Mouse (Mus musculus) kidney, postnatal 14 days (tissue): ENCODE measurements at regions not wholly inside any gene's neighbourhood (a gene's known extent, or its start where the extent isn't known, plus 50 kb on each side); places are given as distances from the start of the nearest gene placed in this dataset.
A peak's percentile ranks its signal among the peaks of the same experiment; 100 is the strongest.

Experiments used
- DNase-seq: peaks from one replicate; pipeline ENCODE4 v3.0.0; 2022; ENCODE audit warnings: mixed read lengths

DNA sequence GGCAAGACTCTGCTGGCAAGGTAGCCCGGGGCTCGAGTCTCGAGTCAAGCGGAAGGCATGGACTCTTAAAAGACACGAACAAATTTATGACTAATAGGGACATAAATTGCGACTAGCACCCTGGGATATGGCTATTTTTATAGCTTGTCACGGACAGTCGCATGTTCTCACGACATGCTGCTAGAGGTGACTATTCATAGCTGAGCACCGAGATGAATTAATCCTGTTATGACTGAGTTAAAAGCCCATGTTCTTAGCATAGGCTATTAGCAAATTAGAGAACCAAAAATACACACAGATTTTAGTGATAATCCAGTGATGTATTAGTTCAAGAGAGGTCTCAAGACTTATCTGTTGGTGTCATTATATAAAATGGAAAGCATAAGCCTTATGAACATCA lies 539.2 kb downstream of the Gm19410 start:
- DNase-seq, result no peak

DNA sequence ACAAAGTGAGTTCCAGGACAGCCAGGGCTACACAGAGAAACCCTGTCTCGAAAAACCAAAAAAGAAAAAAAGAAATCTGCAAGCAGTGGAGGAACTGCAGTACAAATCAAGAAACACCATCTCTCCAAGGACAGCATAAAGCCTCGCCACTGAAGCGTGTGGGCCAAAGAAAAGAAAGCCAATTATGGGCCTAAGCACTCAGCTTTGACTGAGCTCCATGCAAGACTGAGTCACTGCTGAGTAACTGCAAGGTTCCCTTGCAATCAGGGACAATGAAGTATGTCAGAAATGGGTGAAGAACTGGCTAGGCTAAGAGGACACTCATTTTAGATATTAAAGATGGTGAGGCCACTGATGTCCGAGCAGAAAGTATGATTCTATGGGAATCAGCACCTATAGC lies 540.7 kb downstream of the Gm19410 start:
- DNase-seq, result no peak

DNA sequence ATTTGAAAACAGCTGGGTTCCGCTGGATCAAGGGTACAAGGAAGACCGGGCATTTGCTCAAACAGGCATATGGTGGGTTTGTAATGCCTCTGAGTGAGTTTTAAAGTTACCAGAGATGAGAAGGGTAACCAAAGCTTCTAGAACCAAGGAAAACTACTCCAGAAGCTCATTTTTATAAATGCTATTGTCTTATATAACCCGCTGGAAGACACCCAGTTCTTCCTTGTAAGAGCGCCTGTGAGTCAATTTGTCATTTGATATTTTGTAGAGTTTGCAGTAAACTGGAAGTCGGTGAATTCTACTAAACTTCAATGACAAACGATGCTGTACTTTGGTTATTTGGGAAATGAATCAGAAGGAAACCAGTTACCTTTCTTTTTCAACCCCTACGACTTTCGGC lies 541.9 kb downstream of the Gm19410 start:
- no peak for DNase-seq

DNA sequence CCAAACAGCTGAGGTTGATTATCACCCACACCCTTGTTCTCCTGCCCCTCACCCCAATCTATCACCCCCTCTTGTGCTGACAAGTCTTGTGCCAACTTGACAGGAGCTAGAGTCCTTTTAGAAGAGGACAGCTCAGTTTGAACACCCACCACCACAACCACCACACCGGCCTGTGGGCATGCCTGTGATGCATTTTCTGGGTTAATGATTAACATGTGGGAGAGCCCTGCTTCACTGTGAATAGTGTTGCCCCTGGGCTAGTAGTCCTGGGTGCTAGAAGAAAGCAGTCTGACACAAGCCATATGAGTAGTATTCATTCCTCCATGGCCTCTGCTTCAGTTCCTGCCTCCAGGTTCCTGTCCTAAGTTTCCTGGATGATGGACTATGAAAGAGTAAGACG lies 542.5 kb downstream of the Gm19410 start:
- peak; percentile 14 for DNase-seq

DNA sequence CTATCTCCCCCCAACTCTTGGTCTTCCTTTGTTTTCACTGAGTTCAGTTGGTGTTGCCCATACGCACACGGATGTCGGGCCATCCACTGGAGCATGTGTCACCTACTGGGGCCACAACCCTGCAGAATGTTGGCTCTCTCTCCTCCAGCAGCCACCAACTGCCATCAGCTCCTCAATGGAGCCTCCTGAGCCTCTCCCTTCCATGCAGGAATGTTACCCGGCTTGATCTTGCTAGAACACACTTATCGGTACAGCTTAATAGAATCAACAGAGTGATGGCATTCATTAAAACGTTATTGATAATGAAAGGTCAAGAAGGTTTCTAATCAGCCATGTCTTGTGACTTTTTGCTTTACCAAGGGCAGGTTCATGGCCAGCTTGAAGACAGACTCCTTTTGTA lies 543.7 kb downstream of the Gm19410 start:
- no peak for DNase-seq

DNA sequence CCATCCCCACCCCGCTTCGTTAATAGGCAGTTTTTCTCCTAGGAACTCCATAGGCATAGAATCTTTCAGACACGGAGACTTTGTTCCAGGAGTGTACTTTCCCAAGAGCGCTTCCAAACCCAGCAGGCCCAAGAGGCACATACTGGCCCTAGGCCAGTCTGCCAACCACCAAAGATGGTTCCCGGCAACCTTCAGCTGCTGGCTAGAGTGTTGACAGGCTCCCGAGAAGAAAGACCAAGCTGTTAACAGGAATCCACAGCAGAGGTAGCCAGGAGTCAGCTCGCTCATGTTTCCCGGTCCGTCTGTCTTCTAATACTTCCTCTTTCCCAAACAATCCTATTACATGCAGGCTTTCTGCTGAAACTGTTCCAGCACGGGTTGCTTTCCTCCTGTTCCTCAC lies 544.4 kb downstream of the Gm19410 start:
- no peak for DNase-seq

DNA sequence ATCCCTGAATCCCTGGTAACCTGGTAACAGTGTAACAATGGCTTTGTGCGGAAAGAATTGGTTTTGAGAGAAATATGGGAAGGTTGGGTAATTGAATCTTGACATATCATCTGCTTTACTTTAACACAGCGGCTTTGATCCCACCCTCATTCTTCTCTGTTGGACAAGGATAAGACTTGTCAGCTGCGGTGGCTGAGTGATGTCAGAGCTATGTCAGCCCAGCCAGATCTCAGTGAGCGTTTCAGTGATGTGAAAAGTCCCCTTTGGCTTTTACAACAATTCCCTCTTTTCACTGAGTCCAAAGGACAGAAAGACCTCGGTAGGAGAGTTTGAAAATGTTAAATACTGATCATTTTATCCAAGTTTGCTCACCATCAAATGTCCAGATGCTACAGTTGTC lies 546.1 kb downstream of the Gm19410 start:
- DNase-seq, result no peak

DNA sequence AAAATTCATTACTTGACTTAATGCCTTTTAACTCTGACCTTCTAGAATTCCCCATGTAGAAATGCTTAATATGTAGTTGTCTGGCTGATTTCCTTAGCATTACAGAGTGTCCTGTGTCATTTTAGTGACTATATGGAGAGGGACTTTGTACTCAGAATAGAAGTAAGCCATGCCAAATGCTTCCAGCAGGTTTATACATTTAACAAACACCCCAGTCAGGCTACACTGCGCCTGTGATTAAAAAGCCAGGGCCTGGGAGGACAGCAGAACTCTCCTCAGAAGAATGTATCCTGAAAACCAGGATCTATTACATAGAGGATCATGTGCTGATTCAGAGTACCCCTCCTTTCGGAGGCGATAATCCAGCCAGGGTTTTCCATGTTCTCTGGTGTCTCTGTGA lies 547.4 kb downstream of the Gm19410 start:
- no peak for DNase-seq

DNA sequence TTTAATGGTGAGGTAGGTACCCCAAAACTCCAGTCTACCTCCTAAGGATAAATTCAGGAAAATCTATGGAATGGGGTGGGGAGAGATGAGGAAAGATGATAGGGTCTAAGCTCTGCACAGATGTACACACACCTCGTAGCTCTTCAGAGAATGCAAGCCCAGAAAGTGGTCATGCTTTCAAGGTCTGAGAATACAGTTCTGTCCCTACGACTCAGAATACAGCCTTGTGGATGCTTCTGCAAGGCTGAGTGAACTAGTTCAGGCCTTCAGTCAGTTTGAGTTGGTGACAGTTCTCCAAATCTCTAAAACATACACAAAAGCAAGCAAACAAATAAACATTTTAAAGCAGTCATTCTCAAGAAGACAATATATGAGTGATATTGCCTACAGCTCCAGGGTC lies 552.8 kb downstream of the Gm19410 start:
- no peak for DNase-seq

DNA sequence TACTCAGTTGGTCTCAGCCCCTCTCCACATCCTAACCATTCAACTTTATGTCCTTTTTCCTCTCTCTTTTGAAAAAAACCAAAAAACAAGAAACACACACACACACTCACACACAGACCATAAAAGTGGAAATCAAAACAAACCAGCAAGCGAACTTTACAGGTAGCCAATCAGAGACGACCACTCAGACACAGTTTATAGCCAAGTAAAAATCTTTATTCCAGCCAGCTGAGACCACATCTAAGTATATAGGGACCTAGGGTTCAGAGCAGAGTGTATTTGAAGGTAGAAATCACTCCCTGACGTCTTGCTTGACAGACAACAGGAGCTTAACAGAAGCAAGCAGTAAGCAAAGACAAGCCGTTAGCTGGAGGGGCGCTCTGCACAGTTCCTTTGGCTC lies 553.3 kb downstream of the Gm19410 start:
- DNase-seq, result no peak

DNA sequence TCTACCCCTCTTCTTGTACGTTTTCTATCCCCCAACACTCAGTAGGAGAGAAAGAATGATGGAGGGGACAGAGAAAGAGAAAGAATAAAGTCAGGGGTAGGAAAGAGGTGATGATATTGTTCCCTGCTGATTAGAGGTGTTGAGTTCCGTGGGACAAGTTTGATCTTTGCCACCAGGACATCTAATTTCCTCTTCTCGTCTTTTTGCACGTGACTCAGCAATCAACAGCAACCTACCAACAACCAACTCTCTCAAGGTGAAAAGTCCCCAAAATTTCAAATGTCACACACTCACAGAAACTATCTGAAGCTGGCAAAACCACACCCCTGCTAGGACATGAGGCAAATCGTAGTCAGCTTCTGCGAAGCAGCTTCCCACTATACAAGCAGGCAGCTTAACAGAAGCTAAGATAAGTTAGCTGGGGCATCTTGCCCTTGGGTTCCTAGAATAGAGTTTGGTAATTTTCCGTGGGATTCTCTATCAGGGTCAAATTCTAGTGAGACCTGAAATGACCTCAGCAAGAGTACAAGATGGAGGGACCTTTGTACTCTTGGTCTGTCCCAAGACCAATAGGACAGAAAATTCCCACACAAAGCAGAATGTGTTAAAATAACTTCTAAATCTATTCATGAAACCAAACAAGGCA lies 553.8 kb downstream of the Gm19410 start:
- DNase-seq, result no peak

DNA sequence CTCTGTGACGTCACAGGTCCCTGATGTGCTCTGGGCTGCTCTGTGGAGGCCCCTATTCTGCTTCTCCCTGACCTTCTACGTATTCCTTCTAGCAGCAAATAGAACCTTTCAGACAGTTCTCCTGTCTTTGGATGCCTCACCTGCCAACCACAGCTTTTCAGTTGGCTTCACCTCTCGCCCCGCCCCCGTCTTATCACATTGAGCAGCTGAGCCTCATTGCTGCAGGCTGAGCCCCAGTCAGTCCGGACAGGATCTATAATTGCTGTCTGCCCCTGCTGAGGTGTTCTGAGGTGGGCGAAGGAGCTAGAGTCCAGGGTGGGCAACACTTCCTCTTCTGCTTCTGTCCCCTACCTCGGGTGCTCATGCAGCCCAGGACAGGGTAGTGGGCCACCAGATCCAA lies 556.5 kb downstream of the Gm19410 start:
- DNase-seq, result no peak

DNA sequence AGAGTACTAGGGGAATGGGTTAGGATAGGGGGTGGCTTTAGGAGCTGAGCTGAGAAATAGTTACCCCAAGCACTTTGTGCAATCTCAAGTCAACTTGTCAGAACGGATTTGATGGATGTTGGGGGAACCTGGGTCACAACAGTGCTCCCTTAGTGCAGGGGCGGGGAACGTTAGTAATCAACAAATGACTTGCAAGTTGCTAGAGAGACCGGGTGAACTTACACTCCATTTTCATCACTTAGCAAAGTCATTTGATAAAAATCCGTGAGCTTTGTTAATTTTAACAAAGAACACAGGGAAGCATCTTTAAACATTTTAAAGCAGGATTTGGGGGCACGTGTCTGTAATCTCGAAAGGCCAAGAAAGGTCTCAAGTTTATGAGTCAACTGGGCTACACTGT lies 557.0 kb downstream of the Gm19410 start:
- DNase-seq, result no peak

DNA sequence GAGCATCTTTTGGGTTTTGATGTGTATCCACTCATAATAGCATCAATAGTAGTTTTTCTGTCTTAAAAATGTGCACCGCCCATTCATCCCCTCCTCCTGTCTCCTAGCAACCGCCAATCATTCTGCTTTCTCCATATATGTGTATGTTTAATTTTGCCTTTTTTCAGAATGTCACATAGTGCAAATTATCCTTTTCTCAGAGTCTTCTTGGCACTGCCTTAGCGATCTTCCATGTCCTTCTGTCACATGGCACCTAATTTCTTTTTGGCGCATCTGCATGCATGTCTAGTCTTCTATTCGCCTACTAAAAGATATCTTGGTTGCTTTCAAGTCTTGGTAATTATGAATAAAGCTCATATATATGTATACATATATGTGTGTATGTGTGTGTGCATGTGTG lies 573.0 kb downstream of the Gm19410 start:
- no peak for DNase-seq

DNA sequence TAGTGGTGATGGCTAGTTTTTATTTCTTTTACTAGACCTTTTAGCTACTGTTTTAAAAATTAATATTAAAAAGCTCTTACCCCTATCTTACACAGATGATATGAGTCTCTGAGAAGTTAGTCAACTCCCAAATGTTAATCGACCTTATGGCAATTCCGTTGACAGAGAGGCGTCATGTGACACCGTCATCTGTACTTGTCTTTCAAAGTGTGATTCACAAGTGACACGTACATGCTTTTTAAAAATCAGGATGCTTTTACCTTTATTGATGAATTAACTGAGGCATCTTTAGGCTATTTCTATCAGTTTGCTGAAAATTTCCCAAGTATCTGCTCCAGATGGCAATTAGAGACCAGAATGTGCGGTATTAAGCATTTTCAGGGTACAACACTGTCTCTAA lies 573.9 kb downstream of the Gm19410 start:
- DNase-seq, result no peak

DNA sequence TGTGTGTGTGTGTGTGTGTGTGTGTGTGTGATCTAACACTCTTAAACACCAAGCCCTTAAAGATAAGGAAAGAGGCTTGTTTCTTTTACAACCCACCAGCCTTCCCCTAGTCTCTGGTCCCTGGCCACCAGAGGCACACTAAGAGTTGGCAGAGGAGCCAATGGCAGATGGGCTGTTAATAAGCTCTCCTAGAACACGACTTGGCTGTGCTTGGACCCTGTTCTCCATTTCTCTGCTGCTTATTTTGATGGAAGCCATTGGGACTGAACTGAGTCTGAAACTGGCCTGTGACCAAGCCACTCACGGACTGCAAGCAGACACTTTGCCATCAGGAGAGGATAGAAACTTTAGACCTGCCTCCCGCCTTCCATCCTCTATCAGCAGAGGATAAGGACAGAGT lies 574.9 kb downstream of the Gm19410 start:
- no peak for DNase-seq

DNA sequence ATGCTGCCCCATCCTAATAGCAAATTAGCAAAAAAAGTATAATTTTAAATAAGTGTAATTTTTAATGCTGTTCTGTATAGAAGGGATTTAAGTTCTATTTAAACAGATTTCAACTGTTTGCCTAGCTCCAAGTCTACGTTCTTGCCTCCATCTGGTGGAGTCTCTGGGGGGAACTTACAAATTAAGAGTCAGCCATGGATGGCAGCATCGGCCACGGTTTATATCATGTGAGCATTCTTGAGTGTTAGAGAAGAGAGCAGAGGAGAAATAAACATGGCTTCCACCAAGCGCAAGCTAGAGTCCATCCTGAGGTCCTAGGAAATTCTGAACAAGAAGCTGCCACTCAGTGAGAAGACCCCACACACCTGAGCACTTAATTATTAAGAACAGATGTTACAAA lies 576.4 kb downstream of the Gm19410 start:
- DNase-seq, result no peak

DNA sequence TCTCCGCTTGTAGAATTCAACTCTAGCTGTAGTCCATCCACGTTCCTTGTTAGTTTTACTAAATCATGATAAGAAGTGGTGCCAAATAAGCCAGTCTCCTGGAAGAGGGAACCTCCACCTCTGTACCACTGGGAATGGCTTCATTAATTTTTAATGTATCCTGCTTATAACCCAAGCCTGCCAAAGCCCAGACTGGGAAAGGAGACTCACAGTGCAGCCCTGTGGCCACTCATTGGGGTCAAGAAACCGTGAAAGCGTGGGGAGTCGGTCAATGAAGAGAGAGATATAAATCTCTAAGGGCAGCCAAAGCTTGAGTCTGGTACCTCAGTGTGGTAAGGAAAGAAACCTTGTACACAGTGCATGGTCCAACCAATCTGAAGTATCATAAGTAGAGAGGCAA lies 577.1 kb downstream of the Gm19410 start:
- no peak for DNase-seq

DNA sequence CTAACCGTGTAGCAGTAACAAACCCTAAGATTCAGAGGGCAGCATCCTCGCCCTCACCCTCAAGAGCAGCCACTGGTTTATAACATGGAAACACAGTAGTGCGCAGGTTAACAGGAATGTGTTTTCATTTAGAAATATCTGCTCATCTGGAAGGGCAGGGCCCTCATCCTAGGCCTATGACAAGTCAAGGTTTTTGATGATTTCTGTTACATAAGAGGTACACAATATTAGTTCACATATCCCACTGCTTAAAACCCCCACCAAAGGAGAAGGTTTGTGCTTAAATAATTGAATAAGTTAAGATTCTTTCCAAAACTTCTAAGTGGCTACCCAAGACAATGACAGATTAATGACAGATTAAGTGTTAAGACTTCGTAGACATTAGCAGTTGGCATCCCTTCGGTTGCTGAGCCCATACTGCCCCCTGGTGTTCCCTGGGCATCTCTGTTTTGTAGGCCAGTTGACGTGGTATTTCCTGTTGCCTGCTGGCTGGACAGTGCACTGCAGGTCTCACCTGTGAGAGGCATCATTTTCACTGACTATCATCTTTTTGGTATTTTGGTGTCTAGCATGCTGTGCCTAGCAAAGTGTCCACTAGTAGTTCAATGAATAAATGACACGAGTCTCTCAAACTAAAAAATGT lies 581.2 kb downstream of the Gm19410 start:
- peak; percentile 88 for DNase-seq

DNA sequence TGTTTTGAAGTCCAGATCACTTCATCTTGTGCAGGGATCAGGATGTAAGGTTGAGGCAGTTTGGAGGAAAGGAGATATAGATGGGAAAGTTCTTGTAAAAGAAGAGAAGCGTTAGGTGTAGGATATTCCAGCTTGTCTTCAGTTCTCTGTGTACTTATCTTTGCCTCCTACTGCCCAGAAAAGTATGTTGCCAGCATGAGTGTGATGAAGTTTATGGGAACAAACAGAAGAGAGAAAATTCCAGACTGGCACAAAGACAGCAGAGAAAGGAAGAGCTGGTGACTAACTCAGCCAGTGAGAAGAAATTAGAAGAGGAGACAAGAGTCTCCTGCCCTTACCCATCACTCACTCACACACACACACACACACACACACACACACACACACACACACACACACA lies 582.5 kb downstream of the Gm19410 start:
- no peak for DNase-seq

DNA sequence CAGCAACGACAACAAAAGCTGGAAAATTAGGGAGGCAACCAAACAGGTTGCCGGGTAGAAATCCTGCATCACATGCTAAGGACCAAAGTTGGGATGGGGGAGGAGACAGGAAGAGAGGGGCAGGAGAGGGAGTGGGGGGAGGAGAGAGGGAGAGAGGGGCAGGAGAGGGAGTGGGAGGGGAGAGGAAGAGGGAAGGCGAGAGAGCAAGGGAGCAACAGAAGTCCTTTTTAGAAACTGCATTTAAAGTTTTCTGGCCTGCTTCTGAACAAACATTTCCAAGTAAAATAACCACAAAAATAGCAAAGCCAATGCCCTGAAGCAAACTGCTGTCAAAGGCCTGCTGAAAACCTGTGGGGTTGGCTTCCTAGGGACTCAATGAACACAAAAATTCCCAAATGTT lies 589.3 kb downstream of the Gm19410 start:
- peak; percentile 7 for DNase-seq

DNA sequence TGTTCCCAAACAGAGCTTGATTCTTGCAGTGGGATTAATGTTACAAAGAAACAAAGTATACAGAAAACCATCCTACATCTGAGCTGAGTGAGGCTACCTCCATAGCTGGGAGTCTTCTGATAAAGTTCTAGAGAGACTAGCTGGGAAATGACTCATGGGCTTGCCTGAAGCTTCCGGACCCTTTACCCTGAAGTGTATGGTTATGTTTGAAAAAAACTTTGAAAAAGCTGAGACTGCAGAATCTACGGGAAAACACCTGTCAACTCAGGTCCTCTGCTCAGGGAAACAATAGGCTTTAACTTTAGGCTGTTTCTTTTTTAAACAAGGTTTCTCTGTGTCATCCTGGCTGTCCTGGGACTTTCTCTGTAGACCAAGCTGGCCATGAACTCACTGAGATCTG lies 593.4 kb downstream of the Gm19410 start:
- DNase-seq, result no peak

DNA sequence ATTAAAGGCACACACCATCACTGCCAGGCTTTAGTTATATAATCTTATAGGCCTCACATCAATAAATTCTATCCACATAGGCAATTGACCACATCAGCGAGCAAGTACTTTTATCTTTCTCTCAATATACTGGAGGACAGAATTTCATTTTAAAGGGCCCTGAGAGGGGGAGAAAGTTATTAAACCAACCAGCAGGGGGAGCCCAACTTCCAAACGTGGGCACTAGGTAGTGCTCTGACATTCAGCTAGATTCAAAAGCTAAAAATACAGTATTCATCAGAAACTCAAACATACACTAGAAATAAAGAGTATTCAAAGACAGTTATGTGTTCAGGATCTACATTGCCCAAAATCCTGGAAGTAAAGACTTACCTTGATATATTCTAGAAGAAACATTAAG lies 595.7 kb downstream of the Gm19410 start:
- DNase-seq, result peak; percentile 81

DNA sequence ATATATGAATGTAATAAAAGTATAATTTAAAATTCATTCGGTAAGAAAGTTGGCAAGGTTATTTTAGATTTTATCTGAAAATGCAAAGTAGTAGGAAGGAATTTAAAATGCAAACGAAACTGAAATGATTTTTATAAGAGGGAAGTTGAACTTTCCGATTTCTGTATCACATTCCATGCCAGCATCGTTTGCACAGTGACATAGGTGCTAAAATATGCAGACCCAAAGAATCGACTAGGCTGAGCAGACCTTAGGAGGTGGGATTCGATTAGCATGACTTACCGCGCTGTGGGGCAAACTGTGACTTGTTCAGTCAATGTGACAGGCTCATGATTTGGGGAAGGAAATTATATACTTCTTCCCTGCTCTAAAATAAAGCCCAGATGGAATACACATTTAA lies 596.2 kb downstream of the Gm19410 start:
- DNase-seq, result no peak

DNA sequence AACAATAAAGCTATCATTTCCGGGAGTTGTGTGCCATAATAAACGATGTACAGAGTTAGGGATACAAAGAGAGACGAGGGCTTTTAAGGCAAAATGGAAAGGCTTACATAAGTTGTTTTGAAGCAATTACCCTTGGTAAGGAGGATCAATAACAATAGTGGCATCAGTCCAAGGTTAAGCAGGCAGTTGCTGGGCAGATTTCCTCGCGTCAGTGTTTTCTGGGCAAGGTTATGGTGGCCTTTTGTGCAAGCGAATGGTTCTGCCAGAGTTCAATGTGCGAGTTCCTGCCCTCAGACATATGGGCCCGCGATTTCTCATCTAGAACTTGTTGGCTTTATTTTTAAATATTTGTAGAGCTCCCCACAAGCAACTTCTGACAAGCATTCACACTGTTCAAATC lies 597.7 kb downstream of the Gm19410 start:
- no peak for DNase-seq
